8 mouse cellular contexts compared by ENCODE assay signal in the genomic region with DNA sequence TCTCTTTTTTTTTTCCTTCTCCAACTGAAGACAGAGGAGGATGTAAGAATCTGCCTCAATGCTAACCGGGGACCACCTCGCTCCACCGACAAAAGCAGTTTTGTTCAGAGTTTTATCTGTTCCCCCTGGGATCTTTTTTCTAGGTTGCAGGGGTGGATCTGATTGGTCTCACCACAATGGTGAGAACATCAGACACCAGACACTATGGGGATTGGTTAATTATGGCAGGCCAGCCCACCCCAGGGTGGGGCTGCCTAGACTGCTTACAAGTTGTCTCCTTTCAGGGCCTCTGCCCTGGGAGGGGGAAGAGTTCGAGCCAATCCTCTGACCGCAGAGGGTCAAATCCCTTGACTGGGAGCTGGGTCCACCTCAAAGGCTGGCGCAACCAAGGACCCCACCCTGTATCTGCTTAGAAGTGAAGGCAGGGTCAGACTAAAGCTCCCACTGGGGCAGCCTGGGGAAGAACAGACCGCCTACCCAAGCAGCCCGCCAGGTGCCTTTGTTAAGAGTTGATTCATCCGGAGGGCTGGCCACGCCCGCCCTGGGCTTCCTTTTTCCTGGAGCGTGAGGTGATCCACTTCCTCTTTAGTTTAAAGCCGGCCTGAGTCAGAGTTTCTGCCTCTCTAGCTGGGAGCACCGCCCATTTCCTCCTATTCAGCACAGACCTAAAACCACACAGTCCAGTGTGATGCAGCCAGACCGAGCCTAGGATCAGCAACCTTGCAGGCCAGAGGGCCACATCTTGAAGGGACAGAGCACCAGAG.
A peak's percentile ranks its signal among the peaks of the same experiment; 100 is the strongest.
DNase-seq lines count a peak whose midpoint lies in the region; ATAC-seq and TF ChIP-seq lines count a peak whose summit lies in the region.

No protein-coding gene starts in this region.

- ATAC-seq in hindbrain, embryonic 16.5 days = peak; percentile 71
- peak; percentile 79 for ATAC-seq in liver, embryonic 12.5 days
- ATAC-seq in monocyte, adult 5-6 weeks (replicated peaks; ENCODE audit: insufficient number of reproducible peaks, low FRiP score, low TSS enrichment, poor library complexity, severe bottlenecking) = peak; percentile 80

- no peaks in the 10 kb centered on the region for H3K27me3 ChIP-seq in C2C12 (ENCODE audit: control insufficient read depth, insufficient read depth, insufficient read length)
- no peaks in the 10 kb centered on the region for H3K27me3 ChIP-seq in hindbrain, embryonic 16.5 days (replicated peaks; ENCODE audit: control insufficient read depth, insufficient read depth, low read length)
- H3K27me3 ChIP-seq in liver, embryonic 12.5 days (replicated peaks) = no peaks in the 10 kb centered on the region; the same call in 1 of the 2 replicates

- peaks cover 1% of the 10 kb centered on the region for H3K79me3 ChIP-seq in C2C12 (ENCODE audit: low read depth)

- H3K27ac ChIP-seq in gastrocnemius, adult 2 months = peak overlapping the region; percentile 91
- peak overlapping the region; percentile 75 for H3K27ac ChIP-seq in hindbrain, embryonic 16.5 days (ENCODE audit: low read depth, low read length)
- peak overlapping the region; percentile 70 for H3K27ac ChIP-seq in liver, embryonic 12.5 days

- no peak overlapping the region for H3K9ac ChIP-seq in hindbrain, embryonic 16.5 days (ENCODE audit: low read depth, low read length)
- H3K9ac ChIP-seq in liver, embryonic 12.5 days = no peak overlapping the region

- no peaks in the 10 kb centered on the region for H3K36me3 ChIP-seq in C2C12 (ENCODE audit: control insufficient read depth, insufficient read depth)
- H3K36me3 ChIP-seq in hindbrain, embryonic 16.5 days (ENCODE audit: control insufficient read depth, insufficient read depth, low read length) = no peaks in the 10 kb centered on the region
- no peaks in the 10 kb centered on the region for H3K36me3 ChIP-seq in liver, embryonic 12.5 days

- H3ac ChIP-seq in C2C12 (ENCODE audit: control insufficient read depth, insufficient read length, low read depth) = peak overlapping the region; percentile 56

- TF ChIP-seq CTCF in C2C12 (IDR thresholded peaks at IDR 0.05; ENCODE audit: control insufficient read depth, insufficient read depth, insufficient read length) = no peak
- no peak for TF ChIP-seq CTCF in gastrocnemius, adult 2 months (IDR thresholded peaks at IDR 0.05)

- peak overlapping the region; percentile 32 for H3K4me2 ChIP-seq in hindbrain, embryonic 16.5 days (ENCODE audit: low read length)
- H3K4me2 ChIP-seq in liver, embryonic 12.5 days = peak overlapping the region; percentile 55

- peak overlapping the region; percentile 41 for H3K4me3 ChIP-seq in C2C12 (ENCODE audit: insufficient read depth, poor library complexity, severe bottlenecking)
- H3K4me3 ChIP-seq in gastrocnemius, adult 2 months = peak overlapping the region; percentile 72
- H3K4me3 ChIP-seq in hindbrain, embryonic 16.5 days (ENCODE audit: low read length) = peak overlapping the region; percentile 26; the same call in 1 of the 2 replicates
- peak overlapping the region; percentile 26 for H3K4me3 ChIP-seq in liver, embryonic 12.5 days

- DNase-seq in adrenal gland, postnatal 25 days = peak; percentile 54
- peak; percentile 84 for DNase-seq in gastrocnemius, adult 2 months
- peak; percentile 82 for DNase-seq in thymus, postnatal 0 days (ENCODE audit: low spot score)
- no peak for DNase-seq in cerebellum, postnatal 36 days

- 17% methylated on average over 15 of the region's 15 CpGs for WGBS in hindbrain, embryonic 16.5 days
- 4% methylated on average over 14 of the region's 15 CpGs for WGBS in liver, embryonic 12.5 days (ENCODE audit: insufficient replicate concordance)

- H3K4me1 ChIP-seq in hindbrain, embryonic 16.5 days (ENCODE audit: control insufficient read depth, insufficient read depth, low read depth, low read length) = peaks cover 7% of the 10 kb centered on the region
- peaks cover 21% of the 10 kb centered on the region for H3K4me1 ChIP-seq in liver, embryonic 12.5 days

- intact Hi-C loops in gastrocnemius, adult 2 months (cut with DNase I) = loop anchor here (2.0 to 5.0 kb wide), 2 partner anchors 15 to 149 kb away; no protein-coding TSS in a partner anchor

- no peaks in the 10 kb centered on the region for H3K9me3 ChIP-seq in hindbrain, embryonic 16.5 days (ENCODE audit: control insufficient read depth, low read length)
- H3K9me3 ChIP-seq in liver, embryonic 12.5 days (replicated peaks) = no peaks in the 10 kb centered on the region

- H3K79me2 ChIP-seq in C2C12 (ENCODE audit: control insufficient read depth, insufficient read depth) = no peaks in the 10 kb centered on the region

TF ChIP-seq in C2C12, 6 proteins besides CTCF, POLR2A, EP300 and RAD21:
- TF ChIP-seq FOSL1 (IDR thresholded peaks at IDR 0.05; ENCODE audit: insufficient read depth, low read length, poor library complexity, severe bottlenecking) (peak; percentile 7), MYOG (IDR thresholded peaks at IDR 0.05; ENCODE audit: control insufficient read depth, extremely low read depth, insufficient read length) (no peak)

Comparison
In these comparisons a context has a peak if more than half of its experiments do, and no peak if none do; other contexts are left out.
1. DNase-seq: peak in adrenal gland, postnatal 25 days (single experiment), gastrocnemius, adult 2 months (single experiment) and thymus, postnatal 0 days (single experiment); none in cerebellum, postnatal 36 days (0 of 2).
2. Peak in every context shown above with its lines, with median percentiles within 50 percentile points of each other: H3K4me3 ChIP-seq, H3K27ac ChIP-seq and ATAC-seq.